ENCODE assay signal across 11 mouse cellular contexts in genomic region chrX:157547082-157547481, GRCm38 (mm10). TPM values are rescaled to one million over a fixed set of nuclear protein-coding genes. Genes with fewer than 3 reads are reported as not detected.
DNase-seq lines count a peak whose midpoint lies in the region; ATAC-seq and TF ChIP-seq lines count a peak whose summit lies in the region.
"Had no signal": no experiment of that assay in that cellular context is flagged by ENCODE, and none has a peak within 500 bp of the region (broad histone marks: within the 10 kb centered on the region; RNA-seq: fewer than 3 reads in every experiment).

No protein-coding gene starts in this region.

- 21% methylated on average over 3 of the region's 3 CpGs for WGBS in neural tube, embryonic 11.5 days
- WGBS in neural tube, embryonic 15.5 days = 24% methylated on average over 3 of the region's 3 CpGs
- 45% methylated on average over 3 of the region's 3 CpGs for WGBS in intestine, postnatal 0 days
- WGBS in lung, postnatal 0 days = 35% methylated on average over 3 of the region's 3 CpGs

- TF ChIP-seq CTCF in intestine, postnatal 0 days (IDR thresholded peaks at IDR 0.05; ENCODE audit: low read depth) = no peak
- TF ChIP-seq CTCF in lung, postnatal 0 days (IDR thresholded peaks at IDR 0.05) = no peak
- TF ChIP-seq CTCF in left cerebral cortex, adult 2 months (IDR thresholded peaks at IDR 0.05) = no peak

- H3K9ac ChIP-seq in neural tube, embryonic 11.5 days (ENCODE audit: low read length) = no peak overlapping the region
- no peak overlapping the region for H3K9ac ChIP-seq in neural tube, embryonic 15.5 days (replicated peaks)
- H3K9ac ChIP-seq in intestine, postnatal 0 days (ENCODE audit: low read depth, low read length) = no peak overlapping the region
- no peak overlapping the region for H3K9ac ChIP-seq in lung, postnatal 0 days (replicated peaks; ENCODE audit: low read depth)
- H3K9ac ChIP-seq: heart, embryonic 15.5 days had no signal

- H3K4me2 ChIP-seq in neural tube, embryonic 11.5 days (ENCODE audit: low read depth) = no peak overlapping the region
- H3K4me2 ChIP-seq in neural tube, embryonic 15.5 days = no peak overlapping the region
- H3K4me2 ChIP-seq in intestine, postnatal 0 days (replicated peaks; ENCODE audit: low read depth) = no peak overlapping the region
- H3K4me2 ChIP-seq in lung, postnatal 0 days (replicated peaks; ENCODE audit: low read depth, low read length) = no peak overlapping the region
- H3K4me2 ChIP-seq: heart, embryonic 15.5 days had no signal

- TF ChIP-seq EP300 in lung, postnatal 0 days (IDR thresholded peaks at IDR 0.05) = no peak

- H3K4me3 ChIP-seq in neural tube, embryonic 11.5 days (ENCODE audit: low read depth, low read length) = no peak overlapping the region
- no peak overlapping the region for H3K4me3 ChIP-seq in neural tube, embryonic 15.5 days (replicated peaks)
- no peak overlapping the region for H3K4me3 ChIP-seq in intestine, postnatal 0 days (ENCODE audit: low read depth, low read length)
- no peak overlapping the region for H3K4me3 ChIP-seq in lung, postnatal 0 days (ENCODE audit: low read depth, low read length)
- H3K4me3 ChIP-seq in left cerebral cortex, adult 2 months = no peak overlapping the region
- H3K4me3 ChIP-seq: heart, embryonic 15.5 days had no signal

- no peaks in the 10 kb centered on the region for H3K27me3 ChIP-seq in neural tube, embryonic 11.5 days (ENCODE audit: control insufficient read depth, insufficient read depth, low read length)
- no peaks in the 10 kb centered on the region for H3K27me3 ChIP-seq in neural tube, embryonic 15.5 days (replicated peaks)
- no peaks in the 10 kb centered on the region for H3K27me3 ChIP-seq in intestine, postnatal 0 days (replicated peaks; ENCODE audit: control insufficient read depth, insufficient read depth, low read length)
- H3K27me3 ChIP-seq in lung, postnatal 0 days (replicated peaks; ENCODE audit: insufficient read depth, low read length) = no peaks in the 10 kb centered on the region
- H3K27me3 ChIP-seq: CH12.LX; heart, embryonic 15.5 days had no signal

- no peak overlapping the region for H3K27ac ChIP-seq in neural tube, embryonic 11.5 days (ENCODE audit: low read depth, low read length)
- no peak overlapping the region for H3K27ac ChIP-seq in neural tube, embryonic 15.5 days (replicated peaks)
- H3K27ac ChIP-seq in intestine, postnatal 0 days (ENCODE audit: low read depth, low read length) = no peak overlapping the region
- no peak overlapping the region for H3K27ac ChIP-seq in lung, postnatal 0 days (ENCODE audit: low read length)
- H3K27ac ChIP-seq in left cerebral cortex, adult 2 months = no peak overlapping the region
- H3K27ac ChIP-seq: heart, embryonic 15.5 days had no signal

- H3K36me3 ChIP-seq in neural tube, embryonic 11.5 days (ENCODE audit: control insufficient read depth, insufficient read depth, low read length) = no peaks in the 10 kb centered on the region
- no peaks in the 10 kb centered on the region for H3K36me3 ChIP-seq in neural tube, embryonic 15.5 days
- no peaks in the 10 kb centered on the region for H3K36me3 ChIP-seq in intestine, postnatal 0 days (ENCODE audit: control insufficient read depth, insufficient read depth)
- no peaks in the 10 kb centered on the region for H3K36me3 ChIP-seq in lung, postnatal 0 days (ENCODE audit: insufficient read depth, low read length)
- H3K36me3 ChIP-seq: heart, embryonic 15.5 days had no signal

- peak; percentile 20 for DNase-seq in neural tube, embryonic 11.5 days (ENCODE audit: low spot score)
- DNase-seq in lung, postnatal 0 days (ENCODE audit: low spot score) = peak; percentile 41
- no peak for DNase-seq in left cerebral cortex, adult 2 months (ENCODE audit: extremely low spot score in 1 of 2, low spot score in 2 of 2)
- no peak for DNase-seq in adrenal gland, adult 8-10 months
- no peak for DNase-seq in adrenal gland, postnatal 25 days
- no peak for DNase-seq in adrenal gland, adult 18-20 months (ENCODE audit: low spot score in 2 of 2)
- DNase-seq: cerebellum, adult 8-10 months had no signal

- H3K9me3 ChIP-seq in neural tube, embryonic 11.5 days (ENCODE audit: control insufficient read depth, low read length) = no peaks in the 10 kb centered on the region
- H3K9me3 ChIP-seq in neural tube, embryonic 15.5 days (replicated peaks) = no peaks in the 10 kb centered on the region
- no peaks in the 10 kb centered on the region for H3K9me3 ChIP-seq in intestine, postnatal 0 days (ENCODE audit: control insufficient read depth)
- H3K9me3 ChIP-seq in lung, postnatal 0 days (ENCODE audit: low read length) = no peaks in the 10 kb centered on the region
- H3K9me3 ChIP-seq: heart, embryonic 15.5 days had no signal

- peak; percentile 61 for ATAC-seq in neural tube, embryonic 11.5 days (ENCODE audit: insufficient read depth, low FRiP score, low TSS enrichment)
- no peak for ATAC-seq in neural tube, embryonic 15.5 days (ENCODE audit: low FRiP score)
- peak; percentile 89 for ATAC-seq in intestine, postnatal 0 days
- ATAC-seq in lung, postnatal 0 days = peak; percentile 61; the same call in 1 of the 2 replicates

- H3K4me1 ChIP-seq in neural tube, embryonic 11.5 days (ENCODE audit: control insufficient read depth, insufficient read depth, low read length) = no peaks in the 10 kb centered on the region
- H3K4me1 ChIP-seq in neural tube, embryonic 15.5 days = no peaks in the 10 kb centered on the region
- no peaks in the 10 kb centered on the region for H3K4me1 ChIP-seq in intestine, postnatal 0 days (replicated peaks; ENCODE audit: control insufficient read depth, insufficient read depth, low read length)
- no peaks in the 10 kb centered on the region for H3K4me1 ChIP-seq in lung, postnatal 0 days (ENCODE audit: insufficient read depth, low read depth, low read length)
- H3K4me1 ChIP-seq: heart, embryonic 15.5 days had no signal

- intact Hi-C loops in left cerebral cortex, adult 2 months (cut with DNase I) = no loop called here

RNA-seq across cellular contexts. Expression of gene Yy2, which starts 21.7 kb away (rescaled TPM):
- 4.5 and 7.6 TPM in 2 replicates for polyA plus RNA-seq in neural tube, embryonic 11.5 days (2014; fragmentation: Nextera tagmentation; extraction: Ambion mirVana)
- 0.89 and 1.1 TPM in 2 replicates for polyA plus RNA-seq in neural tube, embryonic 15.5 days (2015; fragmentation: Nextera tagmentation; extraction: Ambion mirVana)
- 0.78 and 1.2 TPM in 2 replicates for polyA plus RNA-seq in intestine, postnatal 0 days (2015; fragmentation: Nextera tagmentation; extraction: Ambion mirVana)
- 1.6 and 2.7 TPM in 2 replicates for polyA plus RNA-seq in lung, postnatal 0 days (2015; fragmentation: Nextera tagmentation; extraction: Ambion mirVana)
- 1 to 10 TPM in 1 of 2 experiments, not detected in 1; 1.2 TPM for total RNA-seq in left cerebral cortex, adult 2 months (2021)
- total RNA-seq in adrenal gland, adult 8-10 months (2022) = 1 to 10 TPM in 1 of 4 experiments, under 1 TPM in 1, not detected in 2; 0.14 to 1.0 TPM
- 0.58 and 0.81 TPM in 2 replicates for total RNA-seq in adrenal gland, postnatal 25 days (2021)
- total RNA-seq in adrenal gland, adult 18-20 months (2021) = under 1 TPM; 0.27 to 0.67 TPM

RNA-seq across cellular contexts. Expression of gene Mbtps2, which starts 51.4 kb away (rescaled TPM):
- 25.2 and 26.3 TPM in 2 replicates for polyA plus RNA-seq in neural tube, embryonic 11.5 days (2014; fragmentation: Nextera tagmentation; extraction: Ambion mirVana)
- polyA plus RNA-seq in neural tube, embryonic 15.5 days (2015; fragmentation: Nextera tagmentation; extraction: Ambion mirVana) = 29.9 and 30.3 TPM in 2 replicates
- 8.5 and 9.2 TPM in 2 replicates for polyA plus RNA-seq in intestine, postnatal 0 days (2015; fragmentation: Nextera tagmentation; extraction: Ambion mirVana)
- polyA plus RNA-seq in lung, postnatal 0 days (2015; fragmentation: Nextera tagmentation; extraction: Ambion mirVana) = 8.8 and 10.8 TPM in 2 replicates
- total RNA-seq in left cerebral cortex, adult 2 months (2021) = 10 to 100 TPM; 25.3 to 31.7 TPM
- 10 to 100 TPM; 24.1 to 27.7 (median 26.0) TPM for total RNA-seq in adrenal gland, adult 8-10 months (2022)
- 20.8 and 26.1 TPM in 2 replicates for total RNA-seq in adrenal gland, postnatal 25 days (2021)
- 10 to 100 TPM; 14.3 to 24.8 TPM for total RNA-seq in adrenal gland, adult 18-20 months (2021)

RNA-seq across cellular contexts. Expression of gene Sms, which starts 55.0 kb away (rescaled TPM):
- 105 and 111 TPM in 2 replicates for polyA plus RNA-seq in neural tube, embryonic 11.5 days (2014; fragmentation: Nextera tagmentation; extraction: Ambion mirVana)
- polyA plus RNA-seq in neural tube, embryonic 15.5 days (2015; fragmentation: Nextera tagmentation; extraction: Ambion mirVana) = 130 and 162 TPM in 2 replicates
- polyA plus RNA-seq in intestine, postnatal 0 days (2015; fragmentation: Nextera tagmentation; extraction: Ambion mirVana) = 27.6 and 28.8 TPM in 2 replicates
- 52.8 and 55.8 TPM in 2 replicates for polyA plus RNA-seq in lung, postnatal 0 days (2015; fragmentation: Nextera tagmentation; extraction: Ambion mirVana)
- total RNA-seq in left cerebral cortex, adult 2 months (2021) = 10 to 100 TPM; 68.3 to 81.5 TPM
- 10 to 100 TPM; 10.1 to 15.3 (median 13.4) TPM for total RNA-seq in adrenal gland, adult 8-10 months (2022)
- 16.2 and 20.0 TPM in 2 replicates for total RNA-seq in adrenal gland, postnatal 25 days (2021)
- total RNA-seq in adrenal gland, adult 18-20 months (2021) = 10 to 100 TPM; 10.6 to 17.1 TPM

Comparison
In these comparisons a context has a peak if more than half of its experiments do, and no peak if none do; other contexts are left out.
1. DNase-seq: peak in neural tube, embryonic 11.5 days (single experiment) and lung, postnatal 0 days (single experiment); none in left cerebral cortex, adult 2 months (0 of 2), adrenal gland, adult 8-10 months (single experiment), adrenal gland, postnatal 25 days (single experiment) and adrenal gland, adult 18-20 months (0 of 2).